Mouse (Mus musculus) forebrain, embryonic 12.5 days (tissue): ENCODE data around the gene Aox2. TPM values are rescaled to one million over a fixed set of nuclear protein-coding genes. Genes with fewer than 3 reads are reported as not detected.

ENCODE experiments used
- ATAC-seq: fragments of 200-750 bp; cut with Nextera tagmentation; 2 replicates; pipeline ENCODE4 v1.8.0; 2017; ENCODE audit warnings: moderate TSS enrichment; ENCODE audit not compliant: low FRiP score
- H3K27ac ChIP-seq: fragments of 300-500 bp; sonication (generic); 2 replicates; pipeline ENCODE4 v1.5.1; 2016; ENCODE audit warnings: mild to moderate bottlenecking
- H3K27me3 ChIP-seq: fragments of 300-500 bp; sonication (generic); 2 replicates; pipeline ENCODE4 v1.6.1; 2016; ENCODE audit warnings: mild to moderate bottlenecking
- H3K36me3 ChIP-seq: fragments of 300-500 bp; sonication (generic); replicated peaks from 2 replicates; pipeline ENCODE4 v1.6.1; 2016; ENCODE audit warnings: mild to moderate bottlenecking
- H3K4me1 ChIP-seq: fragments of 300-500 bp; sonication (generic); 2 replicates; pipeline ENCODE4 v1.6.1; 2016
- H3K4me2 ChIP-seq: fragments of 300-500 bp; sonication (generic); 2 replicates; pipeline ENCODE4 v1.6.1; 2016; ENCODE audit warnings: mild to moderate bottlenecking, moderate library complexity
- H3K4me3 ChIP-seq: fragments of 300-500 bp; sonication (generic); replicated peaks from 2 replicates; pipeline ENCODE4 v1.5.1; 2016; ENCODE audit warnings: mild to moderate bottlenecking
- H3K9ac ChIP-seq: fragments of 300-500 bp; sonication (generic); 2 replicates; pipeline ENCODE4 v1.6.1; 2016; ENCODE audit warnings: mild to moderate bottlenecking
- H3K9me3 ChIP-seq: fragments of 300-500 bp; sonication (generic); 2 replicates; pipeline ENCODE4 v1.6.1; 2016
- WGBS: fragments of 180-500 bp; shearing (Covaris S2); methylation state at CpG from one replicate; pipeline ENCODE4 v1.1.7; 2016; 5-methylcytosine and 5-hydroxymethylcytosine counted together
- polyA plus RNA-seq: library from polyadenylated mRNA; unstranded; fragments of >200 nt; fragmentation: Nextera tagmentation; extraction: Ambion mirVana; gene quantifications from 2 replicates; pipeline ENCODE4 v1.2.1, GENCODE M21; 2016

Aox2 gene
- polyA plus RNA-seq, 1 experiment from 2014 or later: 0.09 TPM

GRCm38 (mm10) chr1:58294730-58295129, 16.6 kb downstream of the Aox2 start:
- H3K27ac ChIP-seq: no peak overlapping the region
- H3K36me3 ChIP-seq: no peaks in the 10 kb centered on the region
- ATAC-seq: no peak
- H3K9ac ChIP-seq: no peak overlapping the region
- 84% methylated on average over 5 of the region's 5 CpGs for WGBS
- no peak overlapping the region for H3K4me2 ChIP-seq
- H3K4me3 ChIP-seq: no peak overlapping the region
- H3K9me3 ChIP-seq: no peaks in the 10 kb centered on the region
- peaks cover 2% of the 10 kb centered on the region; the same call in 1 of the 2 replicates for H3K4me1 ChIP-seq
- H3K27me3 ChIP-seq: no peaks in the 10 kb centered on the region

- H3K9me3 ChIP-seq: no peaks in the 10 kb centered on the region
- no peak overlapping the region for H3K27ac ChIP-seq
- no peaks in the 10 kb centered on the region for H3K4me1 ChIP-seq
- no peak overlapping the region for H3K4me3 ChIP-seq
- H3K27me3 ChIP-seq: no peaks in the 10 kb centered on the region
- 6% methylated on average over 7 of the region's 7 CpGs for WGBS
- ATAC-seq: peak; percentile 64; the same call in 1 of the 2 replicates
- no peak overlapping the region for H3K9ac ChIP-seq
- H3K36me3 ChIP-seq: no peaks in the 10 kb centered on the region
- H3K4me2 ChIP-seq: no peak overlapping the region
Observed at GRCm38 (mm10) chr1:58296278-58296677, 18.2 kb downstream of the Aox2 start.

GRCm38 (mm10) chr1:58296821-58297220, 18.7 kb downstream of the Aox2 start:
- no peak for ATAC-seq
- WGBS: 59% methylated on average over 4 of the region's 4 CpGs

GRCm38 (mm10) chr1:58298347-58298746, 20.2 kb downstream of the Aox2 start:
- H3K27ac ChIP-seq: no peak overlapping the region
- no peak overlapping the region for H3K4me2 ChIP-seq
- ATAC-seq: no peak
- no peaks in the 10 kb centered on the region for H3K36me3 ChIP-seq
- no peaks in the 10 kb centered on the region for H3K4me1 ChIP-seq
- WGBS: 75% methylated on average over 6 of the region's 6 CpGs
- H3K4me3 ChIP-seq: no peak overlapping the region
- no peaks in the 10 kb centered on the region for H3K27me3 ChIP-seq
- H3K9ac ChIP-seq: no peak overlapping the region
- H3K9me3 ChIP-seq: no peaks in the 10 kb centered on the region

More at GRCm38 (mm10) chr1:58296821-58297220, 18.7 kb downstream of the Aox2 start:
- no peaks in the 10 kb centered on the region for H3K27me3 ChIP-seq
- no peak overlapping the region for H3K27ac ChIP-seq
- H3K4me3 ChIP-seq: no peak overlapping the region
- no peak overlapping the region for H3K9ac ChIP-seq
- no peaks in the 10 kb centered on the region for H3K4me1 ChIP-seq
- H3K4me2 ChIP-seq: no peak overlapping the region
- no peaks in the 10 kb centered on the region for H3K36me3 ChIP-seq
- H3K9me3 ChIP-seq: no peaks in the 10 kb centered on the region

GRCm38 (mm10) chr1:58301073-58301472, 22.9 kb downstream of the Aox2 start:
- Histone ChIP-seq H3K9ac (no peak overlapping the region), H3K9me3 (no peaks in the 10 kb centered on the region), H3K4me1 (no peaks in the 10 kb centered on the region), H3K27ac (no peak overlapping the region), H3K4me3 (no peak overlapping the region), H3K4me2 (no peak overlapping the region), H3K36me3 (no peaks in the 10 kb centered on the region), H3K27me3 (no peaks in the 10 kb centered on the region)
- 92% methylated on average over 7 of the region's 7 CpGs for WGBS
- no peak for ATAC-seq

- Histone ChIP-seq H3K27me3 (no peaks in the 10 kb centered on the region), H3K9ac (no peak overlapping the region), H3K4me1 (no peaks in the 10 kb centered on the region), H3K4me2 (no peak overlapping the region), H3K9me3 (no peaks in the 10 kb centered on the region), H3K36me3 (no peaks in the 10 kb centered on the region), H3K27ac (no peak overlapping the region), H3K4me3 (no peak overlapping the region)
- no peak for ATAC-seq
- WGBS: 72% methylated on average over 6 of the region's 6 CpGs
Observed at GRCm38 (mm10) chr1:58302015-58302414, 23.9 kb downstream of the Aox2 start.

GRCm38 (mm10) chr1:58303009-58303408, 24.9 kb downstream of the Aox2 start:
- ATAC-seq: no peak
- 89% methylated on average over 6 of the region's 6 CpGs for WGBS

GRCm38 (mm10) chr1:58303726-58304125, 25.6 kb downstream of the Aox2 start:
- Histone ChIP-seq H3K4me2 (no peak overlapping the region), H3K27ac (no peak overlapping the region), H3K36me3 (no peaks in the 10 kb centered on the region), H3K9me3 (no peaks in the 10 kb centered on the region), H3K4me1 (no peaks in the 10 kb centered on the region), H3K9ac (no peak overlapping the region), H3K27me3 (no peaks in the 10 kb centered on the region), H3K4me3 (no peak overlapping the region)
- no peak for ATAC-seq
- WGBS: 91% methylated on average over 4 of the region's 4 CpGs

More at GRCm38 (mm10) chr1:58303009-58303408, 24.9 kb downstream of the Aox2 start:
- Histone ChIP-seq H3K9me3 (no peaks in the 10 kb centered on the region), H3K36me3 (no peaks in the 10 kb centered on the region), H3K4me1 (no peaks in the 10 kb centered on the region), H3K27ac (no peak overlapping the region), H3K4me3 (no peak overlapping the region), H3K9ac (no peak overlapping the region), H3K4me2 (no peak overlapping the region), H3K27me3 (no peaks in the 10 kb centered on the region)

- ATAC-seq: no peak
- Histone ChIP-seq H3K36me3 (no peaks in the 10 kb centered on the region), H3K27ac (no peak overlapping the region), H3K9ac (no peak overlapping the region), H3K4me2 (no peak overlapping the region), H3K27me3 (no peaks in the 10 kb centered on the region), H3K9me3 (no peaks in the 10 kb centered on the region), H3K4me1 (no peaks in the 10 kb centered on the region), H3K4me3 (no peak overlapping the region)
- 70% methylated on average over 12 of the region's 12 CpGs for WGBS
Observed at GRCm38 (mm10) chr1:58304296-58304695, 26.2 kb downstream of the Aox2 start.

- H3K27ac ChIP-seq: no peak overlapping the region
- no peaks in the 10 kb centered on the region for H3K9me3 ChIP-seq
- H3K36me3 ChIP-seq: no peaks in the 10 kb centered on the region
- whole genome bisulfite sequencing: 91% methylated on average over 8 of the region's 8 CpGs
- H3K4me2 ChIP-seq: no peak overlapping the region
- H3K4me3 ChIP-seq: no peak overlapping the region
- ATAC-seq: no peak
- no peak overlapping the region for H3K9ac ChIP-seq
- no peaks in the 10 kb centered on the region for H3K4me1 ChIP-seq
- H3K27me3 ChIP-seq: no peaks in the 10 kb centered on the region
Observed at GRCm38 (mm10) chr1:58307181-58307580, 29.1 kb downstream of the Aox2 start.

GRCm38 (mm10) chr1:58308594-58308993, 30.5 kb downstream of the Aox2 start:
- Histone ChIP-seq H3K36me3 (no peaks in the 10 kb centered on the region), H3K4me3 (no peak overlapping the region), H3K4me1 (no peaks in the 10 kb centered on the region), H3K27ac (no peak overlapping the region), H3K9ac (no peak overlapping the region), H3K27me3 (no peaks in the 10 kb centered on the region), H3K9me3 (no peaks in the 10 kb centered on the region), H3K4me2 (no peak overlapping the region)
- no peak for ATAC-seq
- 90% methylated on average over 8 of the region's 8 CpGs for whole genome bisulfite sequencing

- ATAC-seq: no peak
- H3K9me3 ChIP-seq: no peaks in the 10 kb centered on the region
- H3K36me3 ChIP-seq: no peaks in the 10 kb centered on the region
- no peak overlapping the region for H3K27ac ChIP-seq
- H3K27me3 ChIP-seq: no peaks in the 10 kb centered on the region
- H3K9ac ChIP-seq: no peak overlapping the region
- no peak overlapping the region for H3K4me2 ChIP-seq
- WGBS: 86% methylated on average over 4 of the region's 4 CpGs
- H3K4me1 ChIP-seq: no peaks in the 10 kb centered on the region
- H3K4me3 ChIP-seq: no peak overlapping the region
Observed at GRCm38 (mm10) chr1:58309853-58310252, 31.7 kb downstream of the Aox2 start.

- Histone ChIP-seq H3K9me3 (no peaks in the 10 kb centered on the region), H3K4me1 (no peaks in the 10 kb centered on the region), H3K27ac (no peak overlapping the region), H3K36me3 (no peaks in the 10 kb centered on the region), H3K27me3 (no peaks in the 10 kb centered on the region), H3K9ac (no peak overlapping the region), H3K4me2 (no peak overlapping the region), H3K4me3 (no peak overlapping the region)
- ATAC-seq: no peak
- whole genome bisulfite sequencing: 86% methylated on average over 7 of the region's 7 CpGs
Observed at GRCm38 (mm10) chr1:58311221-58311864, 33.2 kb downstream of the Aox2 start.
